Mouse (Mus musculus) layer of hippocampus, postnatal 14 days (tissue): ENCODE measurements around the gene Fam3c. TPM values are rescaled to one million over a fixed set of nuclear protein-coding genes. Genes with fewer than 3 reads are reported as not detected.

ENCODE experiments used
- total RNA-seq, 2 experiments: library from RNA; stranded (reverse); gene quantifications; 2 replicates each; pipeline ENCODE4 v1.2.3; 2021

Gene Fam3c
- total RNA-seq, 2 experiments from 2014 or later, result 74.0 to 75.9 TPM

Other genes starting within 250 kb of the Fam3c start
- under 1 TPM; 0.41 to 0.81 TPM for gene Wnt16, start 68.0 kb downstream of the Fam3c start, total RNA-seq